Mouse (Mus musculus): ENCODE results near the gene Rec8. TPM values are rescaled to one million over a fixed set of nuclear protein-coding genes. Genes with fewer than 3 reads are reported as not detected.

Rec8 gene
- polyA plus RNA-seq, 1 experiment from 2014 or later, result 11.5 TPM

- WGBS, result 97% methylated on average over 2 of the region's 2 CpGs
- ATAC-seq (replicated peaks), result no peak
Observed at GRCm38 (mm10) chr14:55649884-55650283, 32.0 kb downstream of the Rec8 start, which contains the start of gene Tssk4. Tssk4 (plus strand) TSS chr14:55650184.

DNA sequence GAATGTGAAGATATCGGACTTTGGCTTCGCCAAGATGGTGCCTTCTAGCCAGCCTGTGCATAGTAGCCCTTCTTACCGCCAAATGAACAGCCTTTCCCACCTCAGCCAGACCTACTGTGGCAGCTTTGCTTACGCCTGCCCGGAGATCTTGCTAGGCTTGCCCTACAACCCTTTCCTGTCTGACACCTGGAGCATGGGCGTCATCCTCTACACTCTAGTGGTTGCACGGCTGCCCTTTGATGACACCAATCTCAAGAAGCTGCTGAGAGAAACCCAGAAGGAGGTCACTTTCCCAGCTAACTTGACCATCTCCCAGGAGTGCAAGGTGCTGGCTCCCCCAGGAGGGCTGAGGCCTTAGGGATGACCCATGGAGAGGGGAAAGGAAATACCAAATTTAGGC is 33.7 kb downstream of the Rec8 start:
- no peak overlapping the region for H3K4me2 ChIP-seq (replicated peaks)
- WGBS, result 90% methylated on average over 7 of the region's 7 CpGs
- no peaks in the 10 kb centered on the region for H3K36me3 ChIP-seq
- H3K4me3 ChIP-seq, result no peak overlapping the region
- no peaks in the 10 kb centered on the region for H3K27me3 ChIP-seq
- H3K9me3 ChIP-seq, result no peaks in the 10 kb centered on the region
- no peak for ATAC-seq (replicated peaks)
- no peak overlapping the region for H3K9ac ChIP-seq (replicated peaks)
- H3K4me1 ChIP-seq, result no peaks in the 10 kb centered on the region
- H3K27ac ChIP-seq (replicated peaks), result no peak overlapping the region

More at GRCm38 (mm10) chr14:55649884-55650283, 32.0 kb downstream of the Rec8 start, which contains the start of gene Tssk4:
- no peak within 1 kb of the TSS for H3K4me2 ChIP-seq (replicated peaks)
- no peaks in the 10 kb centered on the region for H3K9me3 ChIP-seq
- H3K27ac ChIP-seq (replicated peaks), result no peak within 1 kb of the TSS
- no peaks in the 10 kb centered on the region for H3K27me3 ChIP-seq
- no peak within 1 kb of the TSS for H3K4me3 ChIP-seq
- no peaks in the 10 kb centered on the region for H3K36me3 ChIP-seq
- no peak within 1 kb of the TSS for H3K9ac ChIP-seq (replicated peaks)
- peaks cover 4% of the 10 kb centered on the region for H3K4me1 ChIP-seq

GRCm38 (mm10) chr14:55656935-55657334 is 39.1 kb downstream of the Rec8 start:
- 90% methylated on average over 3 of the region's 3 CpGs for WGBS
- ATAC-seq (replicated peaks), result no peak
- Histone ChIP-seq H3K4me3 (no peak overlapping the region), H3K36me3 (peaks cover 18% of the 10 kb centered on the region), H3K9me3 (no peaks in the 10 kb centered on the region), H3K4me1 (peaks cover 10% of the 10 kb centered on the region), H3K4me2 (replicated peaks) (no peak overlapping the region), H3K9ac (replicated peaks) (no peak overlapping the region), H3K27ac (replicated peaks) (no peak overlapping the region), H3K27me3 (no peaks in the 10 kb centered on the region)

GRCm38 (mm10) chr14:55658011-55658410 is 40.2 kb downstream of the Rec8 start:
- H3K4me2 ChIP-seq (replicated peaks), result no peak overlapping the region
- no peak for ATAC-seq (replicated peaks)
- H3K9ac ChIP-seq (replicated peaks), result no peak overlapping the region
- peaks cover 10% of the 10 kb centered on the region for H3K4me1 ChIP-seq
- H3K27ac ChIP-seq (replicated peaks), result no peak overlapping the region
- WGBS, result 95% methylated on average over 5 of the region's 5 CpGs
- no peaks in the 10 kb centered on the region for H3K9me3 ChIP-seq
- H3K36me3 ChIP-seq, result peaks cover 26% of the 10 kb centered on the region
- no peak overlapping the region for H3K4me3 ChIP-seq
- H3K27me3 ChIP-seq, result no peaks in the 10 kb centered on the region

GRCm38 (mm10) chr14:55659960-55660573 is 42.2 kb downstream of the Rec8 start, which contains the start of gene Mdp1:
Mdp1 (minus strand) TSS chr14:55660508.
- Histone ChIP-seq H3K36me3 (peaks cover 32% of the 10 kb centered on the region), H3K4me3 (peak within 1 kb of the TSS; percentile 66), H3K9me3 (no peaks in the 10 kb centered on the region), H3K27ac (replicated peaks) (peak within 1 kb of the TSS; percentile 86), H3K27me3 (no peaks in the 10 kb centered on the region), H3K9ac (replicated peaks) (peak within 1 kb of the TSS; percentile 76), H3K4me2 (replicated peaks) (peak within 1 kb of the TSS; percentile 56), H3K4me1 (peaks cover 10% of the 10 kb centered on the region)
- WGBS, result under 1% methylated on average over 39 of the region's 39 CpGs
- ATAC-seq (replicated peaks), result peak; percentile 96

DNA sequence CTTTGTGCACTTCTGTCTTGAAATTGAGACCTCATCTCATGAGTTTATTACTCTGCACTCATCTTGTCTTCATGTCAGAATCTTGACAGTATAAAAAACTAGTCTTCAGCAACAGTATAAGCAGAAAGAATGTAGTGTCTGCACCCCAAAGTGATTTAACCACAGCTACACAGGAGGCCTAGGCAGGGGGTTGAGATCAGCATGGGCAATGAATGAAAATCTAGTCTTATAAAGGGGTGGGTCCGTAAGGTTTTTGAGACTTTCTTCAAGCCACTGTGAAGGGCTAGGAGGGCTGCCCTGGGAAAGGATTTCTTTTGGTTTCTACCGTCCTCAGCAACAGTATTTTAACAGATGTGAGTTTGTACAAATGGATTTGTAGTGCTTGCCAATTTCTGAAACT is 42.8 kb downstream of the Rec8 start:
- Histone ChIP-seq H3K9me3 (no peaks in the 10 kb centered on the region), H3K4me1 (peaks cover 10% of the 10 kb centered on the region), H3K4me2 (replicated peaks) (peak overlapping the region; percentile 56), H3K27ac (replicated peaks) (peak overlapping the region; percentile 86), H3K4me3 (peak overlapping the region; percentile 66), H3K27me3 (no peaks in the 10 kb centered on the region), H3K36me3 (peaks cover 32% of the 10 kb centered on the region), H3K9ac (replicated peaks) (no peak overlapping the region)
- WGBS, result 35% methylated on average over 2 of the region's 2 CpGs
- ATAC-seq (replicated peaks), result no peak; the same call in 1 of the 2 replicates

DNA sequence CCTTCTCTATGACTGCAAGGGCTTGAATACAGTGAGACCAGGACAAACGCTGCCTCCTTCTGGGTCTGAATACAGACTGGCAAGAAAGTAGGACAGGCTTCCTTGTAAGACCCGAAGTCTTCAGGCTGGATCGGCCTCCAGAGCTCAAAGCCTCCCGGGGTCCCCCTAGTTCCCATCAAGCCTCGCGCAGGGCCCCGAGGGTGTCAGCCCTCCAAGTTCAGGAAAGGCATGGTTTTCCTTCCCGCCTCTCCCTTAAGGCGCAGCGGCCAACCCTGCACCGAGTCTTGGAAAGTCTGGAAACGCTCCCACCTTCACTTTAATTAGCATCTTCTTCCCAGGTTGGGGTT is 53.6 kb downstream of the Rec8 start:
- Histone ChIP-seq H3K4me3 (peak overlapping the region; percentile 70), H3K4me1 (peaks cover 34% of the 10 kb centered on the region), H3K9ac (replicated peaks) (peak overlapping the region; percentile 70), H3K4me2 (replicated peaks) (peak overlapping the region; percentile 83), H3K36me3 (peaks cover 15% of the 10 kb centered on the region), H3K9me3 (no peaks in the 10 kb centered on the region), H3K27ac (replicated peaks) (peak overlapping the region; percentile 90), H3K27me3 (no peaks in the 10 kb centered on the region)
- WGBS, result under 1% methylated on average over 12 of the region's 12 CpGs
- peak; percentile 71 for ATAC-seq (replicated peaks)

GRCm38 (mm10) chr14:55671833-55672740 is 54.2 kb downstream of the Rec8 start, which contains the start of the genes Gmpr2 and Nedd8:
Gmpr2 (plus strand) TSS chr14:55671941.
Nedd8 (minus strand) TSS chr14:55672124.
- H3K36me3 ChIP-seq, result peaks cover 21% of the 10 kb centered on the region
- peak within 1 kb of the TSS; percentile 90 for H3K27ac ChIP-seq (replicated peaks)
- H3K4me2 ChIP-seq (replicated peaks), result peak within 1 kb of the TSS; percentile 83
- WGBS, result under 1% methylated on average over 38 of the region's 38 CpGs
- H3K9ac ChIP-seq (replicated peaks), result peak within 1 kb of the TSS; percentile 70
- peak; percentile 99 for ATAC-seq (replicated peaks)
- peak within 1 kb of the TSS; percentile 70 for H3K4me3 ChIP-seq
- no peaks in the 10 kb centered on the region for H3K27me3 ChIP-seq
- H3K9me3 ChIP-seq, result no peaks in the 10 kb centered on the region
- H3K4me1 ChIP-seq, result peaks cover 34% of the 10 kb centered on the region

DNA sequence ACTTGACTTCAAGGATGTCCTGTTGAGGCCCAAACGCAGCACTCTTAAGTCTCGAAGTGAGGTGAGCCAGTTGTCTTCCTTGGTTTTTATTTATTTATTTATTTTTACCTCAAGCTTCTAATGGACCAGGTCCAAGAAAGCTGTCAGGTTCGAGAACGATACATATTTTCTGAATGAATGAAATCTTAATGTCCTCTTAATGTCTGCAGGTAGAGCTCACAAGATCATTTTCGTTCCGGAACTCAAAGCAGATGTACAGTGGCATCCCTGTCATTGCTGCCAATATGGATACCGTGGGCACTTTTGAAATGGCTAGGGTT is 54.9 kb downstream of the Rec8 start:
- WGBS, result 79% methylated on average over 7 of the region's 7 CpGs
- Histone ChIP-seq H3K4me1 (peaks cover 34% of the 10 kb centered on the region), H3K9ac (replicated peaks) (peak overlapping the region; percentile 47), H3K4me3 (peak overlapping the region; percentile 70), H3K27me3 (no peaks in the 10 kb centered on the region), H3K4me2 (replicated peaks) (peak overlapping the region; percentile 55), H3K36me3 (peaks cover 27% of the 10 kb centered on the region), H3K27ac (replicated peaks) (no peak overlapping the region), H3K9me3 (no peaks in the 10 kb centered on the region)
- no peak for ATAC-seq (replicated peaks)

Other genes with a start within 250 kb of the Rec8 start
- 49.6 and 60.0 TPM in 2 replicates for gene Dhrs4, start 139.3 kb upstream of the Rec8 start, polyA plus RNA-seq (2015; fragmentation: Nextera tagmentation; extraction: Ambion mirVana)
- 30.2 and 33.4 TPM in 2 replicates for gene Carmil3, start 127.4 kb upstream of the Rec8 start, polyA plus RNA-seq (2015; fragmentation: Nextera tagmentation; extraction: Ambion mirVana)
- gene Cpne6, start 107.6 kb upstream of the Rec8 start, polyA plus RNA-seq (2015; fragmentation: Nextera tagmentation; extraction: Ambion mirVana), result 9.1 and 10.3 TPM in 2 replicates
- gene Nrl, start 93.1 kb upstream of the Rec8 start, polyA plus RNA-seq (2015; fragmentation: Nextera tagmentation; extraction: Ambion mirVana), result 0.09 and 0.11 TPM in 2 replicates
- gene Pck2, start 77.8 kb upstream of the Rec8 start, polyA plus RNA-seq (2015; fragmentation: Nextera tagmentation; extraction: Ambion mirVana), result 18.2 and 25.1 TPM in 2 replicates
- gene Dcaf11, start 58.0 kb upstream of the Rec8 start, polyA plus RNA-seq (2015; fragmentation: Nextera tagmentation; extraction: Ambion mirVana), result 121 and 132 TPM in 2 replicates
- gene A730061H03Rik, start 57.6 kb upstream of the Rec8 start, polyA plus RNA-seq (2015; fragmentation: Nextera tagmentation; extraction: Ambion mirVana), result 0.49 and 0.60 TPM in 2 replicates
- not detected in 2 replicates for gene Fitm1, start 42.4 kb upstream of the Rec8 start, polyA plus RNA-seq (2015; fragmentation: Nextera tagmentation; extraction: Ambion mirVana)
- gene Psme1, start 39.9 kb upstream of the Rec8 start, polyA plus RNA-seq (2015; fragmentation: Nextera tagmentation; extraction: Ambion mirVana), result 187 and 189 TPM in 2 replicates
- gene Emc9, start 32.7 kb upstream of the Rec8 start, polyA plus RNA-seq (2015; fragmentation: Nextera tagmentation; extraction: Ambion mirVana), result 15.0 and 16.0 TPM in 2 replicates
- gene Psme2, start 26.9 kb upstream of the Rec8 start, polyA plus RNA-seq (2015; fragmentation: Nextera tagmentation; extraction: Ambion mirVana), result 187 and 211 TPM in 2 replicates
- gene Rnf31, start 26.3 kb upstream of the Rec8 start, polyA plus RNA-seq (2015; fragmentation: Nextera tagmentation; extraction: Ambion mirVana), result 17.7 TPM in 2 replicates
- 7.2 and 8.1 TPM in 2 replicates for gene Irf9, start 14.5 kb upstream of the Rec8 start, polyA plus RNA-seq (2015; fragmentation: Nextera tagmentation; extraction: Ambion mirVana)
- 82.0 and 82.1 TPM in 2 replicates for gene Ipo4, start 17.9 kb downstream of the Rec8 start, polyA plus RNA-seq (2015; fragmentation: Nextera tagmentation; extraction: Ambion mirVana)
- 1.4 and 2.0 TPM in 2 replicates for gene Gm49378, start 19.9 kb downstream of the Rec8 start, polyA plus RNA-seq (2015; fragmentation: Nextera tagmentation; extraction: Ambion mirVana)
- 61.7 and 67.2 TPM in 2 replicates for gene Tm9sf1, start 25.8 kb downstream of the Rec8 start, polyA plus RNA-seq (2015; fragmentation: Nextera tagmentation; extraction: Ambion mirVana)
- gene Tssk4, start 32.1 kb downstream of the Rec8 start, polyA plus RNA-seq (2015; fragmentation: Nextera tagmentation; extraction: Ambion mirVana), result 0.38 and 0.53 TPM in 2 replicates
- gene Mdp1, start 42.5 kb downstream of the Rec8 start, polyA plus RNA-seq (2015; fragmentation: Nextera tagmentation; extraction: Ambion mirVana), result 66.0 and 68.5 TPM in 2 replicates
- 56.7 and 62.2 TPM in 2 replicates for gene Gmpr2, start 53.9 kb downstream of the Rec8 start, polyA plus RNA-seq (2015; fragmentation: Nextera tagmentation; extraction: Ambion mirVana)
- gene Nedd8, start 54.1 kb downstream of the Rec8 start, polyA plus RNA-seq (2015; fragmentation: Nextera tagmentation; extraction: Ambion mirVana), result 563 and 611 TPM in 2 replicates
- gene Tinf2, start 63.8 kb downstream of the Rec8 start, polyA plus RNA-seq (2015; fragmentation: Nextera tagmentation; extraction: Ambion mirVana), result 32.9 and 36.2 TPM in 2 replicates
- 0.09 and 0.20 TPM in 2 replicates for gene Tgm1, start 95.9 kb downstream of the Rec8 start, polyA plus RNA-seq (2015; fragmentation: Nextera tagmentation; extraction: Ambion mirVana)
- 49.9 and 51.4 TPM in 2 replicates for gene Rabggta, start 104.2 kb downstream of the Rec8 start, polyA plus RNA-seq (2015; fragmentation: Nextera tagmentation; extraction: Ambion mirVana)
- 77.1 and 82.7 TPM in 2 replicates for gene Dhrs1, start 127.7 kb downstream of the Rec8 start, polyA plus RNA-seq (2015; fragmentation: Nextera tagmentation; extraction: Ambion mirVana)
- gene Nop9, start 127.7 kb downstream of the Rec8 start, polyA plus RNA-seq (2015; fragmentation: Nextera tagmentation; extraction: Ambion mirVana), result 39.7 and 41.4 TPM in 2 replicates
- gene Cideb, start 140.4 kb downstream of the Rec8 start, polyA plus RNA-seq (2015; fragmentation: Nextera tagmentation; extraction: Ambion mirVana), result 0.15 and 0.29 TPM in 2 replicates
- 0.10 and 0.24 TPM in 2 replicates for gene Ltb4r2, start 143.4 kb downstream of the Rec8 start, polyA plus RNA-seq (2015; fragmentation: Nextera tagmentation; extraction: Ambion mirVana)
- gene Ltb4r1, start 147.9 kb downstream of the Rec8 start, polyA plus RNA-seq (2015; fragmentation: Nextera tagmentation; extraction: Ambion mirVana), result 0.26 TPM in 1 of 2 replicates, not detected in the other
- gene Adcy4, start 166.1 kb downstream of the Rec8 start, polyA plus RNA-seq (2015; fragmentation: Nextera tagmentation; extraction: Ambion mirVana), result 2.9 and 4.0 TPM in 2 replicates
- 1.1 and 2.3 TPM in 2 replicates for gene Ripk3, start 170.8 kb downstream of the Rec8 start, polyA plus RNA-seq (2015; fragmentation: Nextera tagmentation; extraction: Ambion mirVana)
- 10.9 and 13.6 TPM in 2 replicates for gene Nfatc4, start 205.1 kb downstream of the Rec8 start, polyA plus RNA-seq (2015; fragmentation: Nextera tagmentation; extraction: Ambion mirVana)
- gene Nynrin, start 236.0 kb downstream of the Rec8 start, polyA plus RNA-seq (2015; fragmentation: Nextera tagmentation; extraction: Ambion mirVana), result 10.5 and 10.7 TPM in 2 replicates

All from forebrain, embryonic 15.5 days (tissue).